Comparison of ENCODE assay signal across 13 mouse cellular contexts in the genomic region with DNA sequence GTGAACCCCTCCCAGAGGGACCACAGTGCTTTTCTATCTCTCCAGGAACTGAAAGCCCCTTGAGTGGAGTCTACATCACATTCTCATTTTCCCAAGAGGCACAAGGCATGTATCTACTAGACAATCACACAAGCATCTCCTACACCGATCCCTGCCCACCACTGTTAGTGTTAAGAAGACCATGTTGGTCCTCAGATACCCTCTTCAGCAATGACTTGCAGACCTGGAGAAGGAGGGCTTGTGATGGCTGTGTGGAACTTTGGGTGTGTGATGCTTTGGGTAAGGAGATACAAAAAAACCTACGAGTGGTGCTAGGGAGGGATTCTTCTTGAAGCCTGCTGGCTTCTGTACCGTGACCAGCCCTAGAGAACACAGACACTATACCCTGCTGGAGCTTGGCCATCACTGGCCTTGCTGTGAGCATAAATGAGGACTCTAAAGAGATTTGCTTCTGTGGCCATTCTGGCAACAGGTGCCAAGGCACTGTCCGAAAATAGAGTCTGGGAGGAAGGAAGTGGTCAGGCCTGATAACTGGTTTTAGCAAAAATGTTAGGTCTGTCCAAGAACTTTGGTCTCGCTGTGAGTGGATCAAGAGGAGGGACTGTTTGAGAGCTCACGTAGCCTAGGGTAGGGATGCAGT.
DNase-seq lines count a peak whose midpoint lies in the region; ATAC-seq lines count a peak whose summit lies in the region.
"Had no signal": no experiment of that assay in that cellular context is flagged by ENCODE, and none has a peak within 500 bp of the region (broad histone marks: within the 10 kb centered on the region; RNA-seq: fewer than 3 reads in every experiment).

No protein-coding gene starts in this region.

- no peak for DNase-seq in heart, postnatal 4 days
- peak; percentile 66 to 70 for DNase-seq in spleen, postnatal 36 days (ENCODE audit: low spot score in 2 of 2)
- DNase-seq in spleen, adult 12 weeks (ENCODE audit: low spot score), result no peak
- DNase-seq in heart, postnatal 14 days, result peak; percentile 30 to 36
- peak; percentile 41 for DNase-seq in splenic B cell, adult 2 months (ENCODE audit: low read depth, low spot score)
- no peak for DNase-seq in hindbrain, embryonic 11.5 days (ENCODE audit: low spot score)
- DNase-seq in midbrain, embryonic 10.5 days (ENCODE audit: low spot score), result no peak
- DNase-seq: lung, postnatal 4 days; retina, postnatal 1 day; thymus, adult 18-20 months had no signal

- no peak overlapping the region for H3K4me2 ChIP-seq in heart, embryonic 15.5 days
- H3K4me2 ChIP-seq in hindbrain, embryonic 11.5 days (replicated peaks; ENCODE audit: low read depth, low read length), result no peak overlapping the region

- no peak overlapping the region for H3K9ac ChIP-seq in heart, embryonic 15.5 days
- H3K9ac ChIP-seq in hindbrain, embryonic 11.5 days (ENCODE audit: low read depth, low read length), result no peak overlapping the region

- H3K27me3 ChIP-seq in heart, embryonic 15.5 days, result no peaks in the 10 kb centered on the region
- H3K27me3 ChIP-seq in splenic B cell, adult 2 months (ENCODE audit: control insufficient read depth, insufficient read depth, low read length, poor library complexity, severe bottlenecking), result no peaks in the 10 kb centered on the region
- H3K27me3 ChIP-seq in hindbrain, embryonic 11.5 days (ENCODE audit: control insufficient read depth, insufficient read depth, low read length), result no peaks in the 10 kb centered on the region
- no peaks in the 10 kb centered on the region for H3K27me3 ChIP-seq in midbrain, embryonic 10.5 days (ENCODE audit: low read depth, poor library complexity, severe bottlenecking)

- H3K4me3 ChIP-seq in heart, embryonic 15.5 days, result no peak overlapping the region
- H3K4me3 ChIP-seq in hindbrain, embryonic 11.5 days (ENCODE audit: low read depth, low read length), result no peak overlapping the region
- H3K4me3 ChIP-seq in midbrain, embryonic 10.5 days, result no peak overlapping the region

- intact Hi-C loops in heart, postnatal 14 days (cut with DNase I), result loop anchor here (5.0 kb wide), 1 partner anchor 82 kb away; no protein-coding TSS in a partner anchor

- 66% methylated on average over 6 of the region's 6 CpGs for WGBS in heart, embryonic 15.5 days
- WGBS in hindbrain, embryonic 11.5 days, result 93% methylated on average over 6 of the region's 6 CpGs
- 92% methylated on average over 6 of the region's 6 CpGs for WGBS in midbrain, embryonic 10.5 days

- H3K9me3 ChIP-seq in heart, embryonic 15.5 days (replicated peaks), result no peaks in the 10 kb centered on the region
- no peaks in the 10 kb centered on the region for H3K9me3 ChIP-seq in hindbrain, embryonic 11.5 days (ENCODE audit: control insufficient read depth, low read length)
- no peaks in the 10 kb centered on the region for H3K9me3 ChIP-seq in midbrain, embryonic 10.5 days (replicated peaks)

- peaks cover 19% of the 10 kb centered on the region for H3K4me1 ChIP-seq in heart, embryonic 15.5 days (replicated peaks)
- H3K4me1 ChIP-seq in hindbrain, embryonic 11.5 days (replicated peaks; ENCODE audit: control insufficient read depth, insufficient read depth, low read length), result no peaks in the 10 kb centered on the region
- no peaks in the 10 kb centered on the region for H3K4me1 ChIP-seq in midbrain, embryonic 10.5 days

- no peak for ATAC-seq in heart, embryonic 15.5 days (replicated peaks; ENCODE audit: insufficient number of reproducible peaks, insufficient read depth, low FRiP score, low read depth)
- ATAC-seq in hindbrain, embryonic 11.5 days (ENCODE audit: low FRiP score), result no peak
- ATAC-seq: activated CD4-positive, CD25-positive, alpha-beta regulatory T cell, adult 4 months; forebrain, embryonic 14.5 days had no signal

- peaks cover 16% of the 10 kb centered on the region for H3K36me3 ChIP-seq in heart, embryonic 15.5 days
- peaks cover 8% of the 10 kb centered on the region for H3K36me3 ChIP-seq in splenic B cell, adult 2 months (ENCODE audit: control insufficient read depth, insufficient read depth, low read length, poor library complexity, severe bottlenecking)
- no peaks in the 10 kb centered on the region for H3K36me3 ChIP-seq in hindbrain, embryonic 11.5 days (ENCODE audit: control insufficient read depth, insufficient read depth, low read length)
- peaks cover 21% of the 10 kb centered on the region for H3K36me3 ChIP-seq in midbrain, embryonic 10.5 days

- 0 out of 2 replicates have a peak overlapping the region, but pooled peaks have one; percentile 3 for H3K27ac ChIP-seq in heart, embryonic 15.5 days
- H3K27ac ChIP-seq in hindbrain, embryonic 11.5 days (ENCODE audit: low read depth, low read length), result no peak overlapping the region
- no peak overlapping the region for H3K27ac ChIP-seq in midbrain, embryonic 10.5 days (replicated peaks)

Comparison
In these comparisons a context has a peak if more than half of its experiments do, and no peak if none do; other contexts are left out.
1. DNase-seq: peak in spleen, postnatal 36 days (2 of 2), heart, postnatal 14 days (2 of 2) and splenic B cell, adult 2 months (single experiment); none in heart, postnatal 4 days (single experiment), spleen, adult 12 weeks (single experiment), hindbrain, embryonic 11.5 days (single experiment) and midbrain, embryonic 10.5 days (single experiment).